Mouse (Mus musculus) G1E (cell line): ENCODE measurements around the gene Rbmx. TPM values are rescaled to one million over a fixed set of nuclear protein-coding genes. Genes with fewer than 3 reads are reported as not detected.

Experiments used
- ATAC-seq: 2 replicates; pipeline ENCODE4 v1.8.0; 2016; ENCODE audit warnings: mild to moderate bottlenecking; ENCODE audit not compliant: insufficient number of reproducible peaks, poor library complexity, low FRiP score, severe bottlenecking; ENCODE audit errors: extremely low read depth
- DNase-seq: peaks from one replicate; pipeline ENCODE4 v3.0.0; 2012; ENCODE audit warnings: low spot score
- H3K27me3 ChIP-seq: 2 replicates; pipeline ENCODE4 v1.6.1; 2012; ENCODE audit warnings: mild to moderate bottlenecking, low read length, inconsistent platforms; ENCODE audit not compliant: insufficient read depth
- H3K36me3 ChIP-seq: replicated peaks from 2 replicates; pipeline ENCODE3; 2012; ENCODE audit warnings: mild to moderate bottlenecking, inconsistent platforms
- H3K4me1 ChIP-seq: 2 replicates; pipeline ENCODE4 v1.6.1; 2012; ENCODE audit warnings: low read depth, low read length, inconsistent platforms, mixed read lengths; ENCODE audit not compliant: insufficient read depth
- H3K4me3 ChIP-seq: 2 replicates; pipeline ENCODE4 v1.5.1; 2012; ENCODE audit warnings: low read depth, mild to moderate bottlenecking, inconsistent platforms, low read length, moderate library complexity, mixed read lengths
- H3K9me3 ChIP-seq: replicated peaks from 2 replicates; pipeline ENCODE4 v1.6.1; 2012; ENCODE audit warnings: inconsistent platforms
- CTCF ChIP-seq: IDR thresholded peaks from 2 replicates; pipeline ENCODE4 v1.5.1; 2012; ENCODE audit warnings: low read depth, low read length, inconsistent platforms, mixed read lengths
- GATA1 ChIP-seq: IDR thresholded peaks from 2 replicates; pipeline ENCODE4 v1.6.1; 2012; ENCODE audit warnings: borderline replicate concordance, low read length, inconsistent platforms, mixed read lengths
- GATA2 ChIP-seq: IDR thresholded peaks from 2 replicates; pipeline ENCODE4 v1.6.1; 2012; ENCODE audit warnings: low read depth, low read length, inconsistent platforms, borderline replicate concordance
- POLR2AphosphoS5 ChIP-seq: IDR thresholded peaks from 2 replicates; pipeline ENCODE4 v1.6.1; 2012; ENCODE audit warnings: low read depth, low read length, inconsistent platforms; ENCODE audit not compliant: insufficient replicate concordance
- TAL1 ChIP-seq: conservative IDR thresholded peaks from 2 replicates; pipeline ENCODE4 v1.6.1; 2012; ENCODE audit warnings: low read depth, low read length, inconsistent platforms, mixed read lengths
- polyA plus RNA-seq: library from polyadenylated mRNA; stranded (reverse); fragments of >175 nt; gene quantifications from 2 replicates; pipeline ENCODE4 v1.2.3, GENCODE M21; 2012
- total RNA-seq, 2 experiments: library from RNA; stranded (forward) in 1 of 2; stranded (reverse) in 1 of 2; fragments of 200-1000 nt in 1 of 2; fragments of >200 nt in 1 of 2; fragmentation: Nextera tagmentation in 1 of 2; gene quantifications; 2 replicates each; pipeline ENCODE4 v1.2.3; 2014 to 2017

The Rbmx gene
- total and polyA plus RNA-seq, 3 experiments: 34.5 to 103 (median 70.0) TPM

DNA sequence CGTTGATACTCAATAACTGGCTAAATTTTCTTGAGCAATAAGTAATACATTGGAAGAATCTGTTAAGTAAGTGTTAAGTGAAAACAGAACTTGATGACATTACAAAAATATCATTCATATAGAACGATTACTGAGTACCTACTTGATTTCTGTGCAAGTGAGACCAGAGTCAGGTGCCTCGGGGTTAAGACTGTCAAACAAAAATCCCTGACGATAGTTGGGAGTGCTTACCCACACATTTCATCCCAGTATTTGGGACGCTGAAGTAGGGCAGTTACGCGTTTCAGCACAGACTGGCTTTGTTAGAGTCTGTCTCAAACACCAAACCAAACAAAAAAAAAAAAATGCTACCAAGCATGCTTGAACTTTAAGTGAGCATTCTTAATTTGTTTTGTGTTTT is 576 bp upstream of the Rbmx start:
- Histone ChIP-seq H3K27me3 (no peaks in the 10 kb centered on the region), H3K36me3 (peaks cover 18% of the 10 kb centered on the region), H3K4me3 (no peak overlapping the region; the same call in 1 of the 2 replicates), H3K4me1 (no peaks in the 10 kb centered on the region; the same call in 1 of the 2 replicates), H3K9me3 (no peaks in the 10 kb centered on the region)
- DNase-seq (no peak), ATAC-seq (no peak)
- TF ChIP-seq GATA1: no peak
- TF ChIP-seq GATA2: no peak
- no peak for TF ChIP-seq CTCF

DNA sequence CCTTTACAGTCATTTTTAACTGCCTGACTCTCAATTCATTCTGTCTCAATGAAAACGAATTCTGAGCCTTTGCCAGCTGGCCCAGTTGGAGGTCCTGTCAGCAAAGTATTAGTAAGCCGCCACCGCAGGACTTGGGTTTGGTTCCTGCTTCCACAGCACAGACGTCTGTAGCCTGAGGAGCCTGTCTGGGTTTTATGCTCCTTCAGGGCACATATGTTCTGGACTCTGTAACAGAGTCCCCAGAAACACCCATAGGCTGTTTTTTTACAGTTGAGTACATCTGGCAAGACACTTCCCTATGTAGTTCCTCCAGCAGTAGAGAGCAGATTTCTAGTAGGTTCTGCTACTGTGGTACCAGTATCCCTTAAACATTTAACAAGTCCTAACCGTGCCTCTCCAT is 11.9 kb downstream of the Rbmx start:
- no peak for DNase-seq
- H3K36me3 ChIP-seq: peaks cover 78% of the 10 kb centered on the region

DNA sequence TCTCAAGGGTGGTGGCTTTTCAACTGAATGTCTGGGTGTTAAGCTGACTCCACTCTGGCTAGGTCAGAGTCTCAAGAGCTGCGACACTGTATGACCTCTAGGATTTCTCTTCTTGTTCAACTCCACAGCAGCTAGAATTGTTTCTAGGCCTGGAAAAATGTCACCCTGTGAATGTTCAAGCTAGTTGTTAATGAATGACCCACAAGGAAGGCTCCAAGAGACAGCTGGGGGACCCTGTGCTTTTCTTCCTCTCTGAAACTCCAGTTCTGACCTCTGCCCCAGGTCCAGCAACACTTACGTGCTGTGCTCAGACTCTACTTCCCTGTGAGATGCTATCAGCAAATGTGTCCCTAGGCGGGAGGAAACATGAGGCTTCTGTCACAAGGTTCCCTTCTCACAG is 14.3 kb downstream of the Rbmx start:
- no peaks in the 10 kb centered on the region for H3K9me3 ChIP-seq
- no peak overlapping the region for H3K4me3 ChIP-seq
- ATAC-seq (no peak), DNase-seq (no peak)
- no peak for TF ChIP-seq GATA2
- TF ChIP-seq GATA1: no peak
- no peak for TF ChIP-seq POLR2AphosphoS5
- no peak for TF ChIP-seq CTCF
- TF ChIP-seq TAL1: no peak
- H3K36me3 ChIP-seq: peaks cover 62% of the 10 kb centered on the region
- no peaks in the 10 kb centered on the region for H3K27me3 ChIP-seq
- H3K4me1 ChIP-seq: peaks cover 9% of the 10 kb centered on the region; the same call in 1 of the 2 replicates

More for the DNA sequence above, 11.9 kb downstream of the Rbmx start:
- Histone ChIP-seq H3K9me3 (no peaks in the 10 kb centered on the region), H3K27me3 (no peaks in the 10 kb centered on the region), H3K4me3 (no peak overlapping the region), H3K4me1 (peaks cover 2% of the 10 kb centered on the region; the same call in 1 of the 2 replicates)
- no peak for ATAC-seq
- no peak for TF ChIP-seq CTCF
- TF ChIP-seq GATA1: no peak
- TF ChIP-seq TAL1: no peak
- TF ChIP-seq POLR2AphosphoS5: no peak
- TF ChIP-seq GATA2: no peak

- DNase-seq (no peak), ATAC-seq (no peak)
- H3K9me3 ChIP-seq: no peaks in the 10 kb centered on the region
- H3K36me3 ChIP-seq: peaks cover 54% of the 10 kb centered on the region
- no peaks in the 10 kb centered on the region for H3K27me3 ChIP-seq
- H3K4me1 ChIP-seq: peaks cover 17% of the 10 kb centered on the region; the same call in 1 of the 2 replicates
- TF ChIP-seq GATA2 (no peak), TAL1 (no peak), GATA1 (no peak), POLR2AphosphoS5 (no peak), CTCF (no peak)
- H3K4me3 ChIP-seq: no peak overlapping the region
Observed at GRCm38 (mm10) chrX:57377096-57377495, 15.7 kb downstream of the Rbmx start.

DNA sequence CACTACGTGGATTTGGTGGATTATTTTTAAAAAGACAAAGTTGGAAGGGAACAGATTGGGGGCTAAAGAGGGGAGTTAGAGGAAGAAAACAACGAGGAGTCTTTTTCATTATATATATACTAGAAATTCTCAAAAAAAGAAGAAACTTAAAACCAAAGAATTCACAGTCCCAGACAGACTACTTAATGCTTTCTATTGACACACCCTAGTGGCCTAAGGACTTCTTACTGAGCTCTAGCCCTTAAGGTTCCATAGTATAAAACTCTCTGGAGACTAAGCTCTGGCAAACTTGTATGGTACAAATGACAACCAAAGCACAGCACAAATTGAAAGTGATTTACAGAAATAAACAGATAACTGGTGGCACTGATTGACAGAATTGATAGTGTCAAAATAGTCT is 18.8 kb downstream of the Rbmx start:
- Histone ChIP-seq H3K27me3 (no peaks in the 10 kb centered on the region), H3K9me3 (no peaks in the 10 kb centered on the region), H3K4me3 (no peak overlapping the region), H3K4me1 (peaks cover 16% of the 10 kb centered on the region; the same call in 1 of the 2 replicates), H3K36me3 (peaks cover 33% of the 10 kb centered on the region)
- TF ChIP-seq CTCF: no peak
- TF ChIP-seq GATA2: no peak
- TF ChIP-seq POLR2AphosphoS5: no peak
- no peak for TF ChIP-seq TAL1
- no peak for TF ChIP-seq GATA1
- ATAC-seq (no peak), DNase-seq (no peak)

GRCm38 (mm10) chrX:57373543-57373942 is 19.3 kb downstream of the Rbmx start:
- peaks cover 29% of the 10 kb centered on the region for H3K36me3 ChIP-seq
- TF ChIP-seq TAL1: peak; percentile 50
- TF ChIP-seq GATA2: no peak
- H3K9me3 ChIP-seq: no peaks in the 10 kb centered on the region
- no peaks in the 10 kb centered on the region for H3K27me3 ChIP-seq
- no peak overlapping the region for H3K4me3 ChIP-seq
- ATAC-seq: peak; percentile 89
- peak; percentile 4 for DNase-seq
- peaks cover 16% of the 10 kb centered on the region; the same call in 1 of the 2 replicates for H3K4me1 ChIP-seq
